Mouse (Mus musculus): ENCODE results near the gene Sac3d1.

DNA sequence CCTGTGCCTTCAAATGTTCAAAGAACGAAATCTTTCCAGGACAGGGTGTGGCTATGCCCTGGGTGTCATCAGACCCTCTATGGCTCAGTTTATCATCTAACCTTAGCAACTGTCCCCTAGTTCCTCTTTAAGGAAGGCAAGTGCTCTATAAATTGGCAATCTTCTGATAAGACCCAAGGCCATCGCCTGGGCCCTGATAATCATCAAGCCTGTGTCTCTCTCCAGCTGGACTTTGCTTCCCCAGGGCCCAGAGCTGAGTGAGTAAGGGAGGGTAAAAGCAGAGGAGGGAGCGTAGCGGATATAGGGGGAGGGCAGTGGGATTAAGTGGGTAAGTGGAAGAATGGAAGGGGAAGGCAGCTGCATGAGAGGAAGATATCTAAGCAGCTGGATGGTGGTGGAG lies 14.0 kb downstream of the Sac3d1 start:
- no peak for TF ChIP-seq CTCF (conservative IDR thresholded peaks at IDR 0.05; ENCODE audit: low read length)
- TF ChIP-seq POU5F1 (IDR thresholded peaks at IDR 0.05; ENCODE audit: borderline replicate concordance, low read length), result no peak
- no peak for TF ChIP-seq NANOG (IDR thresholded peaks at IDR 0.05; ENCODE audit: borderline replicate concordance, low read length)

Data from E14TG2a.4 (cell line).